Mouse (Mus musculus) heart, postnatal 0 days (tissue): ENCODE data around the gene Exosc7.

Experiments
- CTCF ChIP-seq: IDR thresholded peaks from 2 replicates; pipeline ENCODE4 v1.5.1; 2016; ENCODE audit warnings: antibody characterized with exemption, control low read depth, low read depth
- EP300 ChIP-seq: IDR thresholded peaks from 2 replicates; pipeline ENCODE4 v1.6.1; 2016; ENCODE audit warnings: antibody characterized with exemption, low read depth

DNA sequence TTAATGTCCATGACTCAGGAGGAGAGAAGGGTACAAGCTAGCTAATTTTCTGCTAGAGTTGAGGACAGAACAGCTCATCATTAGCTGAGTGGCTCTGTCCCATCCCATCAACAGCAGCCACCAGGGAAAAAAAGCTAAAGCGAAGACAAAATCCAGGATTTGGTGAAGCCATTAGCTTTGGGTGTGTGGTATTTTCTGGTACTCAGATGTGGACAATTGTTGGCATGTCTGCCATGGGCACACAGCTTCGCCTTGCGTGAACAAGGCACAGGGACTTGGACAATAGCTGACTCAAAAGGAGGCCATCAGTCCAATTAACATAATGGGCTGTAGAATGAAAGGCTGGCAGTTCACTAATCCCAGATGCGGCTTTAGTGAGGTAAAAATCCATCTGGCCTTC lies 61.3 kb downstream of the Exosc7 start:
- TF ChIP-seq CTCF (no peak), EP300 (no peak)
